Mouse (Mus musculus): ENCODE data around the gene Ggt5. TPM values are rescaled to one million over a fixed set of nuclear protein-coding genes. Genes with fewer than 3 reads are reported as not detected.

The Ggt5 gene
- total RNA-seq (2014; fragmentation: Nextera tagmentation) (2.3 and 6.4 TPM in 2 replicates), total RNA-seq (2017) (2.4 and 3.6 TPM in 2 replicates)

GRCm38 (mm10) chr10:75589129-75589528, at the start of gene Ggt5:
Gene Ggt5, plus strand, starts transcription at chr10:75589340.
- peak; percentile 18; the same call in 1 of the 2 replicates for ATAC-seq (replicated peaks; ENCODE audit: poor library complexity, severe bottlenecking)

GRCm38 (mm10) chr10:75547901-75548300, 41.2 kb upstream of the Ggt5 start:
- no peak for ATAC-seq (replicated peaks; ENCODE audit: poor library complexity, severe bottlenecking)

- ATAC-seq (replicated peaks; ENCODE audit: poor library complexity, severe bottlenecking), result no peak
Observed at GRCm38 (mm10) chr10:75548486-75548885, 40.7 kb upstream of the Ggt5 start.

GRCm38 (mm10) chr10:75549886-75550285, 39.3 kb upstream of the Ggt5 start:
- no peak for ATAC-seq (replicated peaks; ENCODE audit: poor library complexity, severe bottlenecking)

- peak; percentile 73 for ATAC-seq (replicated peaks; ENCODE audit: poor library complexity, severe bottlenecking)
Observed at GRCm38 (mm10) chr10:75551175-75551574, 38.0 kb upstream of the Ggt5 start.

- no peak for ATAC-seq (replicated peaks; ENCODE audit: poor library complexity, severe bottlenecking)
Observed at GRCm38 (mm10) chr10:75552106-75552505, 37.0 kb upstream of the Ggt5 start.

GRCm38 (mm10) chr10:75552701-75553450, 36.3 kb upstream of the Ggt5 start:
- no peak for ATAC-seq (replicated peaks; ENCODE audit: poor library complexity, severe bottlenecking)

- ATAC-seq (replicated peaks; ENCODE audit: poor library complexity, severe bottlenecking), result peak; percentile 72
Observed at GRCm38 (mm10) chr10:75554090-75554489, 35.0 kb upstream of the Ggt5 start.

GRCm38 (mm10) chr10:75555557-75555956, 33.6 kb upstream of the Ggt5 start:
- no peak for ATAC-seq (replicated peaks; ENCODE audit: poor library complexity, severe bottlenecking)

- no peak for ATAC-seq (replicated peaks; ENCODE audit: poor library complexity, severe bottlenecking)
Observed at GRCm38 (mm10) chr10:75556026-75556425, 33.1 kb upstream of the Ggt5 start.

- no peak for ATAC-seq (replicated peaks; ENCODE audit: poor library complexity, severe bottlenecking)
Observed at GRCm38 (mm10) chr10:75558515-75558914, 30.6 kb upstream of the Ggt5 start.

GRCm38 (mm10) chr10:75559041-75559675, 30.0 kb upstream of the Ggt5 start:
- no peak for ATAC-seq (replicated peaks; ENCODE audit: poor library complexity, severe bottlenecking)

- peak; percentile 41 for ATAC-seq (replicated peaks; ENCODE audit: poor library complexity, severe bottlenecking)
Observed at GRCm38 (mm10) chr10:75559676-75560548, 29.2 kb upstream of the Ggt5 start, which contains the start of gene Lrrc75b. Gene Lrrc75b, minus strand, starts transcription at chr10:75560330.

GRCm38 (mm10) chr10:75560549-75560899, 28.6 kb upstream of the Ggt5 start:
- ATAC-seq (replicated peaks; ENCODE audit: poor library complexity, severe bottlenecking), result no peak

- no peak for ATAC-seq (replicated peaks; ENCODE audit: poor library complexity, severe bottlenecking)
Observed at GRCm38 (mm10) chr10:75561071-75561654, 28.0 kb upstream of the Ggt5 start, which contains the start of gene Ggt1. Gene Ggt1, plus strand, starts transcription at chr10:75561604.

GRCm38 (mm10) chr10:75562596-75562995, 26.5 kb upstream of the Ggt5 start:
- no peak for ATAC-seq (replicated peaks; ENCODE audit: poor library complexity, severe bottlenecking)

GRCm38 (mm10) chr10:75564687-75565265, 24.4 kb upstream of the Ggt5 start:
- ATAC-seq (replicated peaks; ENCODE audit: poor library complexity, severe bottlenecking), result peak; percentile 60

GRCm38 (mm10) chr10:75565436-75565835, 23.7 kb upstream of the Ggt5 start:
- ATAC-seq (replicated peaks; ENCODE audit: poor library complexity, severe bottlenecking), result peak; percentile 80

GRCm38 (mm10) chr10:75565906-75566305, 23.2 kb upstream of the Ggt5 start:
- no peak for ATAC-seq (replicated peaks; ENCODE audit: poor library complexity, severe bottlenecking)

GRCm38 (mm10) chr10:75566321-75566720, 22.8 kb upstream of the Ggt5 start:
- ATAC-seq (replicated peaks; ENCODE audit: poor library complexity, severe bottlenecking), result no peak
